Mouse (Mus musculus) 3134 (cell line): ENCODE results near the gene Ptcd2.
"Not testable (repeated sequence)": the region's sequence is repeated elsewhere in the genome, so short reads cannot be mapped to it uniquely, and the experiment has no call there.

Experiments used
- DNase-seq: peaks from one replicate; pipeline ENCODE4 v3.0.0-alpha.2; 2011; ENCODE audit warnings: low spot score; ENCODE audit not compliant: insufficient read length; ENCODE audit errors: extremely low read depth

Gene Ptcd2

DNA sequence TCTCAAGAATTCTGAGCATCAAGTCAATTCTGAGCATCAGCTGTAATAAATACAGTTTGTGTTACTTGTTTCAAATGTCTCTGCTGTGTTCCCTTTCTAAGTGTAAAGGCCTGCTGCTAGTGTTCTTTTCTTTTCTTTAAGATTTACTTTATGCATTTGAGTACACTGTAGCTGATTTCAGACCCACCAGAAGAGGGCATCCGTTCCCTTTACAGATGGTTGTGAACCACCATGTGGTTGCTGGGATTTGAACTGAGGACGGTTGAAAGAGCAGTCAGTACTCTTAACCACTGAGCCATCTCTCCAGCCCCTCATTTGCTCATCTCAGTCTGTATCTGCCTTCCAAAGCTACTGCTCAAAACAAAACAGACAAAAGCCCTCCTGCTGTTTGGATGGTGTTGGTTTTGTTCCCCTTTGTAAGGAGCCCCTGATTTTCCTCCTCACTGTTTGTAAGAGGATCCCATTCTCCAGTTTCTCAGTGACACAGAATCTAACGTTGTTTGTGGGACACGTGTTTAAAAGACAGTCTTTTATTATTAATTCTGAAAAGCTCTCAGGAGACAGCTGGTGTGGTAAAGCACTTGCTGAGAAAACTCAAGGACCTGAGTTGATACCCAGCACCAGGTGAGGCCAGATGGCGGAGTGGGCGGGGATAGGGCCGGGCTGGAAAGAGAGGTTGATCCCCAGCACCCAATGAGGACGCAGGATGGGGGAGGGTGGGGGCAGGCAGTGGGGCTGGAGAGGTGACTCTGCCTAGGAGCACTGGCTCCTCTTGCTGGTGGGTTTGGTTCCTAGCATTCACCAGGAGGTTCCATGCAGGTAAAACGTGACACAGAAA is 12.1 kb upstream of the Ptcd2 start:
- DNase-seq: no peak

GRCm38 (mm10) chr13:99355861-99356260 is 11.4 kb upstream of the Ptcd2 start:
- no peak for DNase-seq

GRCm38 (mm10) chr13:99355072-99355471 is 10.6 kb upstream of the Ptcd2 start:
- no peak for DNase-seq

GRCm38 (mm10) chr13:99353490-99353851 is 9.0 kb upstream of the Ptcd2 start:
- no peak for DNase-seq

DNA sequence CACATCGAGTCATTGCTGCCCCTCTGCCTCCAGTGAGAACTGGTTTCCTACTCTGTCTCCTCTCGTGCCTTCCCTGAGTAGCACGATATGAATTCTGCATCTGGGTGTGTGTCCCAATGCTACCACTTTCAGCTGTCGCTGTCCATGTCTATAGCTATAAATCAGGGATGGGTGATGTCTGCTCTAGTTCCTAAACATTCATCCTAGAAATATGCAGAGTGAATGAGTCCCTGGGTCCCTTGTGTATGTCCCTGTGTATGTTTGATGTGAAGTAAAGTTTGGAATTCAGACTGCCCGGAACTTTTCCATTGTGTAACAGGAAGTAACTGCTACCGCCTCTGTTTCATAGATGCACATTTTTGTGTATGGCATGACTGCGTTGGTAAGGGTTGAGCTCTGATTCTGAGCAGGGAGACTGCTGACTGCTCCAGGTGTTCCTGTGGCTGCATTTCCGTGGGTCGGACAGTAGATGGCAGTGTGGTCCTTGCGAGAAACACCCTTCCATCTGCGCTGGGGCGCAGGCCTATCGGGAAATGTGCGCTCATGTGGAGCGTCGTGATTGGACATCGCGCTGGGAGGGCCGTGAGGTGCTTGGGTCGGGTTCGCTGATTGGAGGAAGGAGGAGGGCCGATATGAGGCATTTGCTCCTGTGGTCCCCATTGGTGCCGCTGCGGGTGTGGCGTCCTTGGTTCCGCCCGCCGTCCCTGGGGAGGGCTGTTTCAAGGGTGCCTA is 8.4 kb upstream of the Ptcd2 start:
- peak; percentile 95 for DNase-seq

GRCm38 (mm10) chr13:99351596-99351995 is 7.1 kb upstream of the Ptcd2 start:
- DNase-seq: no peak

- no peak for DNase-seq
Measured at GRCm38 (mm10) chr13:99351186-99351585, 6.7 kb upstream of the Ptcd2 start.

- no peak for DNase-seq
Measured at GRCm38 (mm10) chr13:99350009-99350408, 5.5 kb upstream of the Ptcd2 start.

- DNase-seq: no peak
Measured at GRCm38 (mm10) chr13:99343876-99344598, 468 bp downstream of the Ptcd2 start.

DNA sequence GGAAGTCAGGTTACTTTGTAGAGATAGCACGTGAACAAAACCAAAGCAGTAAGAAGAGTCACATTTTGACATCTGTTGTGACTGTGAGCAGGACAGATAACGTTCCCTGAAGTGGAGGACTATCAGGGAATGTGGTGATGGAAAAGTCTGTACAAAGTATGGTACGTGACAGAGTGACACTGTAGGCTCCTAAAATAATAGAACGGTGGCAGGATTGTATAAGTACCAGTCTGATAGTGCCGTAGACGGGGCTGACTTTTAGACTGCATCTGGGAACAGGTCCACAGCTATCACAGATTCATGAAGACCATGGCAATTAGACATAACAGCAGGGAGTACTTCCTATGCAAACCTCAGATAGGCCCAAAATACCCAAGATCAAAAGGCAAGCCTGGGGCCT is 3.0 kb downstream of the Ptcd2 start:
- no peak for DNase-seq

- DNase-seq: no peak
Measured at GRCm38 (mm10) chr13:99337510-99337909, 7.0 kb downstream of the Ptcd2 start.

DNA sequence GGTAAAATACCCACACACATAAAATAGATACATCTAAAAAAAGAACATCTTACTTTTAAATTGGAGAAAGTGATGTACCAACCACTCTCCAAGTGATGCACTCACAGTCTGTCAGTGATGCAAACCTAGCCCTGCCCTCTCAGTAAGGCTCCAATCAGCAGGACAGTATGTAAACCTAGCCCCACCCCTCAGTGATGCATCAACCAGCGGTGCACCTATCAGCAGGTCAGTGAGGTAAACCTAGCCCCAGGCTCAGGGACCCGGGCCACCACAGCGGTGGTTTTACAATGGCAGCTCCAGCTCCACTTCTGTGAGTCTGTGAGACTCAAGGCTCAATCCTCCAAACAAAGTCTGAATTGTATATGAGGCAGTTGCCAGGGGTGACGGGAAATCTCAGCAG is 13.2 kb downstream of the Ptcd2 start:
- no peak for DNase-seq

DNA sequence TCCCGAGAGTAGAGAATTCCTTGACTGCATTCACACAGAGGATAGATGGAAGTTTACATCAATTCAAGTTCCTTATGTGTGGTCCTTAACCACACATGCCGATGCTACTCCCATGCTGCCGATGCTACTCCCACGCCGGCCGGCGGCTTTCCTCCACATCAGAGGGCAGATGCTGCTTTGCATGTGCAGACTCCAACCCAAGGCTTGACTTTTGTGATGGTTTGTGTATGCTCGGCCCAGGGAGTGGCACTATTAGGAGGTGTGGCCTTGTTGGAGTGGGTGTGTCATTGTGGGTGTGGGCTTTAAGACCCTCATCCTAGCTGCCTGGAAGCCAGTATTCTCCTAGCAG is 20.2 kb downstream of the Ptcd2 start:
- not testable (repeated sequence) for DNase-seq

DNA sequence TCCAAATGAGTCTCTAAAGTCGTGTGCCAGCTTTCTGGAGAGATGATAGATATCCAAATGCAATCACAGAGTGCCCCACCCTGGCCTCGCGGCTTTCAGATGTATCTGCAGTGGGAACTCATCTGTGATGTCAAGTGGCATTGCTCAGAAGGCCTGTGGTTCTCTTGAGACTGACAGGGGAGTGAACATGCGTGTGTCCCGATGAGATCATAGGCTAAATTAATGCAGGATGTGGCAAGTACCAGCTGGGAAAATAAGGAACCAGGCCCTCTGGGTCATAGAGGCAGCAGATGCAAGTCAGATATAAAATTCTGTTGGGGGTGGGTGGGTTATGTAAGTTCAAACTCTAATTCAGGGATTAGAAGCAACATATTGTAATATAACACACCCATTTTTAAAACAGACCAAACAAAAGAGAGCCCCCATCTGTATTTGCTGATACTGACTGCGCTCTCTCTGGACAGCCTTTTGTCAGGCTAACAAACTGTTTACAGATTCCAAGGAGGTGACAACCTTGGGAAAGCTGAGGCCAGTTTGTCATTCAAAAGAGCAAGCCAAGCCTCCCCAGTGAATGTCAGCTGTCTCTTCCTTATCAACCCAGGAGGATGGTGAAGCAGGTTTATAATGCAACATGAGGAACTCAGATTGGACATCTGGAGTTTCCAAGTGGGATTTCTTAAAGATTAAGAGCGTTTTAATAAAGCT is 20.7 kb downstream of the Ptcd2 start:
- DNase-seq: no peak

GRCm38 (mm10) chr13:99322915-99323314 is 21.6 kb downstream of the Ptcd2 start:
- not testable (repeated sequence) for DNase-seq

- no peak for DNase-seq
Measured at GRCm38 (mm10) chr13:99320453-99320852, 24.1 kb downstream of the Ptcd2 start.

- DNase-seq: no peak
Measured at GRCm38 (mm10) chr13:99317058-99317457, 27.4 kb downstream of the Ptcd2 start.

- no peak for DNase-seq
Measured at GRCm38 (mm10) chr13:99316366-99316765, 28.1 kb downstream of the Ptcd2 start.

DNA sequence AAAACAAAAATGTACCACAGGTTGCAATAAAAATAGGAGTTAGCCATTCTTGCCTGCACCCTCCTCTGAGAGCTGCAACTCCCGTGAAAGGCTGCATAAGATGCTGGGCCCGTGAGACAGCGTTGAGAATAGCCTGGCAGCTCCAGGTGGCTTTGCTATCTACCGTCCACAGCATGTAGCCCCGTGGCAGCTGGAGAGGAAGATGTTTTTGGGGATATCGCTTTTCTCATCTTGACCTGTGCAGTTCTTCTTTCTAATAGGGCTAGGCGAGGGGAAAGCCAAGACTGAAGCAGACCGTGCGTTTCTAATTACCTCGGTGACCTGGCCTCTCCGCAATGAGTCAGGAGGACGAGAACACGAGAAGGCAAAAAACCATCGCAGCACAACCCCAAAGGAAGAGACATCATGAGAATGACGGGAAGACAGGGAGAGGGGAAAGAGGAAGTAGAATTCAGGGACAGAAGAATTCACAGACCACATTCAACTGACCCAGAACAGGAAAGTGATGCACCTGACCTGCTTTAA is 29.8 kb downstream of the Ptcd2 start:
- DNase-seq: no peak

DNA sequence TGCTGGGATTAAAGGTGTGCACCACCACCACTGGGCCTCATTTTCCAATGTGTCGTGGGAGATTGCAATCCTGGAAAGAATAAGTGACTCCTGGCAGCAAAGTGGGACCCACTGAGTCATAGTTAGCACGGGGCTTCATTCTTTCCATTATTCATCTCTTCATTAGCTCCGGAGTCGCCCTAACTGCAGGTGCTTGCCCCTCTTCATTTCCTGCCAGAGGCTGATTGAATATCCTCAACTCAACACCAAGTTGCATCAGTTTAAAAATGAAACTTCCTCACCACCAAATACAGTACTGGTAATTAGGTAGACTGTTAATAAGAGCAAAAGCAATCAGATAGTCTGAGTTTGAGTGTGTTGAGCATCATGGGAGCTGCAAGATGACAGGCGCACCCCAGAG is 30.4 kb downstream of the Ptcd2 start:
- no peak for DNase-seq

DNA sequence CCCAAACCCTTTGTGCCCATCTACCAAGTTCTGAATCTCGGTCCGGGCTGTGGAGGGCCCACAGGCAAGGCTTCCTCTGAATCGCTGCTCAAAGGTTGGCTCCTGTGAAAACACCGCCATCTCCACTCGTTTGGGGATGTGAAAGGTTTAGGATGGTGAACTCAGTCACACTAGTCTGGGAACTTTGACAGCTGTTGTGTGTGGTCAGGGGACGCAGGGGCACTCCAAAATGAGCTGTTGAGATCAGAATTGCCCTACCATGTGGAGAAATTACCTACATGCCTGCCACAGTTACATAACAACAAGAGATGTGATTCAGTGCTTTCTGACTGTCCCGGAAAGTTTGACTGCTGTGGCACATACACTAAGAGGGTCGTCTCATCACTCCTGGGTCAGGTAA is 36.1 kb downstream of the Ptcd2 start:
- DNase-seq: no peak
